Mouse (Mus musculus) limb, embryonic 13.5 days (tissue): Measurements from ENCODE around the gene Tmem125. TPM values are rescaled to one million over a fixed set of nuclear protein-coding genes. Genes with fewer than 3 reads are reported as not detected.
"Not testable (repeated sequence)": the region's sequence is repeated elsewhere in the genome, so short reads cannot be mapped to it uniquely, and the experiment has no call there.

ENCODE experiments used
- ATAC-seq: fragments of 200-750 bp; cut with Nextera tagmentation; 2 replicates; pipeline ENCODE4 v1.8.0; 2017; ENCODE audit warnings: low read depth, moderate number of reproducible peaks, moderate TSS enrichment; ENCODE audit not compliant: low FRiP score
- H3K27ac ChIP-seq: fragments of 300-500 bp; sonication (generic); 2 replicates; pipeline ENCODE4 v1.5.1; 2015; ENCODE audit warnings: inconsistent platforms, mild to moderate bottlenecking, moderate library complexity
- H3K27me3 ChIP-seq: fragments of 300-500 bp; sonication (generic); 2 replicates; pipeline ENCODE4 v1.6.1; 2015; ENCODE audit warnings: mild to moderate bottlenecking, inconsistent platforms
- H3K36me3 ChIP-seq: fragments of 300-500 bp; sonication (generic); 2 replicates; pipeline ENCODE4 v1.6.1; 2015; ENCODE audit warnings: inconsistent platforms, mild to moderate bottlenecking, moderate library complexity
- H3K4me1 ChIP-seq: fragments of 300-500 bp; sonication (generic); 2 replicates; pipeline ENCODE4 v1.6.1; 2015; ENCODE audit warnings: inconsistent platforms
- H3K4me2 ChIP-seq: fragments of 300-500 bp; sonication (generic); replicated peaks from 2 replicates; pipeline ENCODE4 v1.6.1; 2015; ENCODE audit warnings: inconsistent platforms, mild to moderate bottlenecking, moderate library complexity
- H3K4me3 ChIP-seq: fragments of 300-500 bp; sonication (generic); 2 replicates; pipeline ENCODE4 v1.5.1; 2015; ENCODE audit warnings: moderate library complexity, mild to moderate bottlenecking, inconsistent platforms
- H3K9ac ChIP-seq: fragments of 300-500 bp; sonication (generic); 2 replicates; pipeline ENCODE4 v1.6.1; 2015; ENCODE audit warnings: mild to moderate bottlenecking, inconsistent platforms
- H3K9me3 ChIP-seq: fragments of 300-500 bp; sonication (generic); 2 replicates; pipeline ENCODE4 v1.6.1; 2016; ENCODE audit warnings: inconsistent platforms
- WGBS: fragments of 180-500 bp; shearing (Covaris S2); methylation state at CpG from one replicate; pipeline ENCODE4 v1.1.7; 2015; 5-methylcytosine and 5-hydroxymethylcytosine counted together
- polyA plus RNA-seq: library from polyadenylated mRNA; unstranded; fragments of >200 nt; fragmentation: Nextera tagmentation; extraction: Ambion mirVana; gene quantifications from 2 replicates; pipeline ENCODE4 v1.2.1, GENCODE M21; 2015

Gene Tmem125
- polyA plus RNA-seq, 1 experiment from 2014 or later: 1.8 TPM

GRCm38 (mm10) chr4:118509050-118509449 lies 34.8 kb downstream of the Tmem125 start:
- no peaks in the 10 kb centered on the region for H3K4me1 ChIP-seq
- H3K36me3 ChIP-seq: no peaks in the 10 kb centered on the region
- H3K27me3 ChIP-seq: no peaks in the 10 kb centered on the region
- no peak overlapping the region for H3K4me2 ChIP-seq
- H3K27ac ChIP-seq: no peak overlapping the region
- 23% methylated on average over 6 of the region's 6 CpGs for WGBS
- no peak for ATAC-seq
- no peaks in the 10 kb centered on the region for H3K9me3 ChIP-seq
- no peak overlapping the region for H3K9ac ChIP-seq
- no peak overlapping the region for H3K4me3 ChIP-seq

GRCm38 (mm10) chr4:118507171-118507570 lies 36.7 kb downstream of the Tmem125 start:
- not testable (repeated sequence) for H3K27ac ChIP-seq, H3K4me2 ChIP-seq, H3K9me3 ChIP-seq, H3K27me3 ChIP-seq, H3K4me1 ChIP-seq, ATAC-seq, H3K4me3 ChIP-seq, H3K9ac ChIP-seq, H3K36me3 ChIP-seq
- WGBS: 88% methylated on average over 1 of the region's 1 CpGs

GRCm38 (mm10) chr4:118505551-118505950 lies 38.3 kb downstream of the Tmem125 start:
- WGBS: 72% methylated on average over 3 of the region's 3 CpGs
- Histone ChIP-seq H3K4me1 (no peaks in the 10 kb centered on the region), H3K27me3 (no peaks in the 10 kb centered on the region), H3K9me3 (no peaks in the 10 kb centered on the region), H3K36me3 (no peaks in the 10 kb centered on the region), H3K27ac (no peak overlapping the region), H3K4me2 (no peak overlapping the region), H3K9ac (no peak overlapping the region), H3K4me3 (no peak overlapping the region)
- no peak for ATAC-seq

GRCm38 (mm10) chr4:118500792-118501191 lies 43.1 kb downstream of the Tmem125 start:
- no peaks in the 10 kb centered on the region for H3K27me3 ChIP-seq
- H3K36me3 ChIP-seq: no peaks in the 10 kb centered on the region
- no peaks in the 10 kb centered on the region for H3K9me3 ChIP-seq
- no peak overlapping the region for H3K27ac ChIP-seq
- H3K4me1 ChIP-seq: no peaks in the 10 kb centered on the region
- no peak overlapping the region for H3K4me2 ChIP-seq
- no peak overlapping the region for H3K9ac ChIP-seq
- no peak for ATAC-seq
- 65% methylated on average over 9 of the region's 9 CpGs for WGBS
- H3K4me3 ChIP-seq: no peak overlapping the region

- no peaks in the 10 kb centered on the region for H3K27me3 ChIP-seq
- no peak overlapping the region for H3K9ac ChIP-seq
- H3K36me3 ChIP-seq: no peaks in the 10 kb centered on the region
- H3K4me1 ChIP-seq: no peaks in the 10 kb centered on the region
- WGBS: 43% methylated on average over 6 of the region's 6 CpGs
- H3K4me3 ChIP-seq: no peak overlapping the region
- no peak for ATAC-seq
- no peak overlapping the region for H3K27ac ChIP-seq
- H3K9me3 ChIP-seq: no peaks in the 10 kb centered on the region
- H3K4me2 ChIP-seq: no peak overlapping the region
These were observed 43.6 kb downstream of the Tmem125 start for GRCm38 (mm10) chr4:118500171-118500724.

Other genes with a start within 250 kb of the Tmem125 start
- gene Szt2, start 134.8 kb downstream of the Tmem125 start, polyA plus RNA-seq: 8.8 and 10.6 TPM in 2 replicates
- gene Med8, start 134.7 kb downstream of the Tmem125 start, polyA plus RNA-seq: 108 and 116 TPM in 2 replicates
- 66.3 and 66.5 TPM in 2 replicates for gene Elovl1, start 116.0 kb downstream of the Tmem125 start, polyA plus RNA-seq
- 221 and 238 TPM in 2 replicates for gene Cdc20, start 106.7 kb downstream of the Tmem125 start, polyA plus RNA-seq
- gene Mpl, start 86.5 kb downstream of the Tmem125 start, polyA plus RNA-seq: 0.33 and 0.46 TPM in 2 replicates
- 21.5 and 22.8 TPM in 2 replicates for gene Tie1, start 54.0 kb downstream of the Tmem125 start, polyA plus RNA-seq
- gene 2610528J11Rik, start 17.0 kb downstream of the Tmem125 start, polyA plus RNA-seq: 1.0 and 2.0 TPM in 2 replicates
- gene Cfap57, start 76.7 kb upstream of the Tmem125 start, polyA plus RNA-seq: 0.13 and 0.31 TPM in 2 replicates
- 130 and 134 TPM in 2 replicates for gene Ebna1bp2, start 76.8 kb upstream of the Tmem125 start, polyA plus RNA-seq
- not detected in 2 replicates for gene Olfr62, start 114.9 kb upstream of the Tmem125 start, polyA plus RNA-seq
- gene Olfr1342, start 148.7 kb upstream of the Tmem125 start, polyA plus RNA-seq: 0.11 and 0.14 TPM in 2 replicates
- not detected in 2 replicates for gene Olfr1341, start 159.5 kb upstream of the Tmem125 start, polyA plus RNA-seq
- gene Olfr1340, start 176.1 kb upstream of the Tmem125 start, polyA plus RNA-seq: not detected in 2 replicates
- gene Olfr1339, start 188.1 kb upstream of the Tmem125 start, polyA plus RNA-seq: not detected in 2 replicates
- gene Olfr1338, start 214.7 kb upstream of the Tmem125 start, polyA plus RNA-seq: not detected in 2 replicates
- not detected in 2 replicates for gene Olfr1337, start 238.5 kb upstream of the Tmem125 start, polyA plus RNA-seq